Mouse (Mus musculus) erythroblast, embryonic 14.5 days (primary cell): ENCODE measurements around the gene Rasgef1b.

Experiments used
- GATA1 ChIP-seq: IDR thresholded peaks from 2 replicates; pipeline ENCODE4 v1.6.1; 2012; ENCODE audit warnings: low read length, inconsistent platforms, mixed read lengths
- TAL1 ChIP-seq: IDR thresholded peaks from 3 replicates; pipeline ENCODE4 v1.6.1; 2012; ENCODE audit warnings: low read length, inconsistent platforms, mixed read lengths

- TF ChIP-seq GATA1 (no peak), TAL1 (no peak)
These were observed 288.8 kb downstream of the Rasgef1b start for GRCm38 (mm10) chr5:99440109-99440508.
